Mouse (Mus musculus) liver, embryonic 14.5 days (tissue): Measurements from ENCODE around the gene Mfap1b.

Experiments
- CTCF ChIP-seq: IDR thresholded peaks from 2 replicates; pipeline ENCODE4 v1.5.1; 2016; ENCODE audit warnings: antibody characterized with exemption, low read depth, control low read depth
- EP300 ChIP-seq: IDR thresholded peaks from 2 replicates; pipeline ENCODE4 v1.6.1; 2016; ENCODE audit warnings: antibody characterized with exemption, low read depth

- TF ChIP-seq CTCF = peak; percentile 89
- no peak for TF ChIP-seq EP300
Measured at GRCm38 (mm10) chr2:121480498-121480897, 6.6 kb upstream of the Mfap1b start.
